Mouse (Mus musculus) Muller cell, postnatal 12 days (primary cell): ENCODE data around the gene Zfp672.
A peak's percentile ranks its signal among the peaks of the same experiment; 100 is the strongest.
"Not testable (repeated sequence)": the region's sequence is repeated elsewhere in the genome, so short reads cannot be mapped to it uniquely, and the experiment has no call there.

Experiments
- DNase-seq: peaks from one replicate; pipeline ENCODE4 v3.0.0-alpha.2; 2015; ENCODE audit errors: inconsistent ontology term

Gene Zfp672

DNA sequence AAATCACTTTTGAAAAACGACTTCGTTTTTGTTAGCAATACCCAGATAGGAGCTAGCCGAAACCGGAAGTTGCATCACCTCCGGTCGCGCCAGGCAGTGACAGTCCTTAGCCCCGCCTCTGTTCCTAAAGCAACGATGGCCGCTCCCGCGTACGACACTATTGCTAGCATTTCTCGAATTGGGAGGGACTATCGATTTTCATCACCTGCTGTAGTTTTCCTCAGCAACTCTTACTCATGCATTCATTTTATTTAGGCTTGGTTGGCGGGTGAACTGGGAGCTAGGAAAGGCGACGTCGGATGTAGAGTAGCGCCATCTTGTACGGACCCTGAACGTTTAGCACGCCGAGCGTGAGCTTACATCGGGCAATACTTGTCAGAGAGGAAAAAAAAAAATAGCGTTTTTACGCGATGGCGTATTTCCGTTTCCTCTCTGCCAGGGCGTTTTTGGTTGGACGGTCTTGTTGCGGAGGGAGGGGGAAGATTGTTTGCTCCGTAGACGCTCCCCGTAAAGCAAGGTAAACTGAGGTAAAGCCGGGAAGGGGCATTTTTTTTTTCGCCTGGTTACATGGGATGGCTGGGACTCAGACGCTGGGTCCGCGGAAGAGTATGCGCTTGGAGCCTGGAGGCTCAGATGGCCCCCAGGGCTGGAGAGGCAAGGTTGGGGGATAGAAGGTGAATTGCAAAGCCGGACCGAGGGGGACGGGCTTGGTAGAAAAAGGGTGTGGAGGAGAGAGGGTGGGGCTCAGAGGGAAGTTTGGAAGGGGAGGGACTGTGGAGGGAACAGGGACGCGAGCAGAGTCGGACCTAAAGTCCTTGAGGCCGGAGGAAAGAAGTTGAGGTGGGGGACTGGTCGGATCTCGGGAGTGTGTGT, at the start of gene Zfp672, which contains the start of gene Sh3bp5l:
Gene Zfp672 (minus strand): TSS at position 64 of the 873 bp plus-strand sequence.
Gene Sh3bp5l (plus strand): TSS at position 449 of the 873 bp plus-strand sequence.
- peak; percentile 94 for DNase-seq

DNA sequence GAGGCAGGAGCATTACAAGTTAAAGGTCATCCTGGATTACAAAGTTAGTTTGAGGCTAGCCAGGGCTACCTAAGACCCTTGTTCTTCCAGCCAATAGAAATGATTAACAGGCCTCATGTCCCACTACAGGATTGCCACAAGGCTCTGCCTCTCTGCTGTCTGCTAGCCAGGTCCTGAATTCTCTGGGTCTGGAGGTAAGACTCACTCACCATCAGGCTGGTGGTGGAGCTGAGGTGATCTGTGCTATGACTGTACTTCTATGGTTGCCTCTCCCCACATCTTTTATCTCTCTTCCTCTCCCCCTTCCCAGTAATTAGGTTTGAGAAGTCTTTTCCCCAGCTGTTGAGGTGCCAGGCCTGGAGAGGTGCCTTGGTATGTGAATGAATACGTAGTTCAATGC, 49.4 kb upstream of the Zfp672 start:
- DNase-seq: no peak

DNA sequence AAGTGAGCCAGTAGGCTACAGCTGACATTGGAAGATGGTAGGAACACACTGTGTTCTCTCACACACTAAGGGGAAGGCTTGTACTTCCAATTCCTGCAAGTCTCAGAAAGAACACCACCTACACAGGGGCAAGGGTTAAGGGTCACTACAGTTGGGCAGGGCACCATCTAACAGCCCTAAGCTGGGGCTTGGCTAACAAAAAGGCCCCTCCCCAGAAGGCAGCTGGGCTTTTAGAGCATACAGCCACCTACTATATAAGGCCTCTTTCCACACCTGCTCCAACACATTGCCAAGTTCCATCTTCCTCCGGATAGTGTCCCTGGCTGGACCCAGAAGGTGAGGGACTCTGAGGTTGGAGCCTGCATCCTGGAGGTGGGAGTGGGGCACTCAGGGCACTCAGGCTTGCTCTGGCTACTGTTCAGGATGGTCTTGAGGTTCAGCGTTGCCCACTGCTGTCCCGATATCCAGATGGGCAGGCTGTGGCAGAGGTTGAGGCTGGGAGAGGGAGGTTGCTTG, 48.7 kb upstream of the Zfp672 start, which contains the start of gene Lypd8:
Gene Lypd8 (plus strand): TSS at position 281 of the 516 bp plus-strand sequence.
- no peak for DNase-seq

DNA sequence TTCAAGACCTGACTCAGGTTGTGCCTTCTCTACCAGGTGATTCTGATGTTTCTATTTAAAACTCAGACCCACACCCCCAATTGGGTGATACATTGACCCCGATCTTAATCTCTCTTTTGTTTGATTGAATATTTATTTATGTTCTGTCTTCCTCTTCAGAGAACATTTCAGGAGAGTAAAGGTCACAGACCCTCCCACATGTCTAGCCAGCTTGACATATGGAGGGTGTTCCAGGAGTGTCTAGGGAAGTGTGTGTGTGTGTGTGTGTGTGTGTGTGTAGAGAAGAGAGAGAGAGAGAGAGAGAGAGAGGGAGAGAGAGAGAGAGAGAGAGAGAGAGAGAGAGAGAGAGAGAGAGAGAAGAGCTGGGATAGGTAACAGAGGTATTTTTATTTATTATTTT, 47.5 kb upstream of the Zfp672 start:
- DNase-seq: no peak

DNA sequence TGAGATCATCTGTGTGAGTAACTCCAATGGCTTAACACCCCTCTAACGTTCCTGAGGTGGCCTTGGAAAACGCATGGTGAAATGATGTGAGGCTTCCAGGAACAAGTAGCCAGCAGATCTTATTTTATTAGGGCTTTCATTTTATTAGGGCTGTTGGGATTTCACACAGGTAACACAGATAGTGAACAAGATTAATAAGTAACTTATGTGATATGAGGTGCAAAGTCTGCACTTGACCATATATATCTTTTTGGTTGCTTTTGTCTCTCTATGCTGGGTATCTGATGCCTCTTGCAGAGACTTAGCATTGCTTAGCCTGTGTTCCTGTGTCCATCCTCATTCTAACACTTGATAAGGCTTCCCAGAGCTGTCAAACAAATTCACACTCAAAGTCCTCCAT, 47.1 kb upstream of the Zfp672 start:
- DNase-seq: no peak

DNA sequence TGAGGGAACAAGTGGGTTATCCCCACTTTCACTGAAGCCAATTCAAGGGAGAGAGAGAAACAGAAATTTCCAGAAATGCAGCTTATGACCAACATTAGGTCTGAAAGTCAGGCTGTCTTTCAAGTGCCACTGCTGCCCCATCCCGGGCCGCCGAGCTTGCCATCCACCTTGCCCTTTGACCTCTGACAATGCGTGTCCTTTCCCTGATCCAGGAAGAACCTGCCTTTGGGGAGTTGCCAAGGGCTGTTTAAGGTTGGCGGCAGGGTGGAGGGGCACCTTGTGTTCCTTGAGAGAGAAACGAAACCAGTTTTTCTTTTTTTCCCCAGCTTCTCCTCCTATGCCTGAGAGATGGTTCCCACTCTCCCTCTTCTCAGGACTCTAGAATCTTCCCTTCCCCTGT, 36.1 kb upstream of the Zfp672 start:
- not testable (repeated sequence) for DNase-seq

DNA sequence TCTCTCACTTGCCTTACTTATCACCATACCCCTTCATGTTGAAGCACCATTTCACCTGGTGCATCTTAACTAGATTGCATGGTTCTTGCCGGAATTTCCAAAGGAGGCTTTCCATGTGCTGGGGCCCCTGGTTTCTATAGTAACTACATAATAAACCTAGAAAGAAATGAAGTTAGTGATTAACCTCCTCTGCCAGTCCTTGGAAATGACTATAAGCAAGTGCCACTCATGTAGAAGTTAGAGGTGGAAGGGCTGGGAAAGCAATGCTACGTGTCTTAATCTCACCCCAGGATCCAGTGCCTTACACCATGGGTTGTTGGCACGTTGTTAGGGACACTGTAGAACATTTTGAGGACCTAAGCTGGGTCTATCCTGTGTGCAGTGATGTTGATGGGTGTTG, 34.3 kb upstream of the Zfp672 start:
- no peak for DNase-seq

DNA sequence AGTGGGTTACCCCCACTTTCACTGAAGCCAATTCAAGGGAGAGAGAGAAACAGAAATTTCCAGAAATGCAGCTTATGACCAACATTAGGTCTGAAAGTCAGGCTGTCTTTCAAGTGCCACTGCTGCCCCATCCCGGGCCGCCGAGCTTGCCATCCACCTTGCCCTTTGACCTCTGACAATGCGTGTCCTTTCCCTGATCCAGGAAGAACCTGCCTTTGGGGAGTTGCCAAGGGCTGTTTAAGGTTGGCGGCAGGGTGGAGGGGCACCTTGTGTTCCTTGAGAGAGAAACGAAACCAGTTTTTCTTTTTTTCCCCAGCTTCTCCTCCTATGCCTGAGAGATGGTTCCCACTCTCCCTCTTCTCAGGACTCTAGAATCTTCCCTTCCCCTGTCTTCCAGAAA, 32.4 kb upstream of the Zfp672 start:
- DNase-seq: not testable (repeated sequence)

DNA sequence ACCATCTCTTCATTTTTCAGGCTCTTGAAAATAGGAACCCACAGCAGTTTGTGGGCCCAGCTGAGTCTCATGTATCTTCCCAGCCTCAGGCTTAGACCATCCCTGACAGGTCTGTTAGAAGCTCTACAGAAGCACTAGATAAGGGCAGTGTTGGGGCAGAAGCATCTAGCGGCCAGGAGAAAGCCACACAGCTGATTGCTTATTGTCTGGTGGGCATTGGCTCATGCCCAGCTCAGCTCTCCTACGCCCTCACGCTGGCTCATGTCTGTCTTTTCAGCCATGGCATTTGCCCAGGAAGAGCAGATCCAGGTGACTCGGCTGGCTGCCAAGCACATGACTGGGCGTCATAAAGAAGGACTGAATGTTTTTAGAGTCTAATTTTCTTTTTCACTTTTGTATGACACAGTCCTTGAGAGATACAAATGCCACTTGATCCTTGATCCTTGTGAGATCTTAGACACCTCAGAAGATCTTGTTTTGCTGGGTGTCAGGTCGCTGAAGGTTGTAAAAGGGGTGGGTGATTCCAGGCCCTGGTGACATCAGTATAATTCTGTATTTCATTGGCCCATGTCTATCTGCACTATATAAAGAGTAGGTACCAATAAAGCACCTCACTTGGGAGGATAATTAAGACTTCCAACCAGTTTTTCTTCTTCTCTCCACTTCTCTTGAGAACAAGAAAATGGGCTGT, 27.9 kb upstream of the Zfp672 start:
- no peak for DNase-seq

DNA sequence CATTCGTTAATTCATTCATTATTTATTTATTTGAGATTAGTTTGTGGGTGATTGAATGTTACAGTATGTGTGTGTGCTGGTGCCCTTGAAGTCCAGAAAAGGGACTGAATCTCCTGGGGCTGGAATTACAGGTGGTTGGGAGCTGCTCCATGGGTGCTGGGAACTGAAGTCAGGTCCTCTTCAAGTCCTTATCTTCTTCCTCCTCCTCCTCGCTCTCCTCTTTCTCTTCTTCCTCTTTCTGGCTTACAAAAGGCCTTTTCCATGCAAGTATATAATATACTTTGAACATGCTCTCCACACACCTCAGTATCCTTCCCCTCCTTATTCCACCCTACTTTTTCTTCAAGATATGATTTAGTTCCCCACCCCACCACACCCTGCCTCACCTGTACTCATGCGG, 26.9 kb upstream of the Zfp672 start:
- no peak for DNase-seq

DNA sequence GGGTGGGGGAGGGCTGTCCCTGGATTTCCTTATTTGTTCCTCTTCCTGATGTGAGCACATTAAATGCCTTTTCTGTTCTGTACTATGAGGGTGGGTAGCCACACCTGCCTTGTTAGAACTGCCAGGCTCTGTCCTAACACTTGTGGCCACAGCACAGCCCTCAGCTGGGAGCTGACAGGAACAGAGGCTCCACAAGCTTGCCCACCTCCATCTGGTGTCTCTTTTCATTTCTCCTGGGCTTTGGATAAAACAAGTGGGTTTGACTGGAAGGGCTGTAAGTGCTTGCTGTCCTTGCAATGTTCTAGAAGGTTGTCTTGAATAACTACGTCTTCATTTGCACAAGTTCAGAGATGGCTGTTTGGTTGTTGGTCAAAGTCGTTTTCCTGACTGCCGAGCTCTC, 24.8 kb upstream of the Zfp672 start:
- DNase-seq: no peak

DNA sequence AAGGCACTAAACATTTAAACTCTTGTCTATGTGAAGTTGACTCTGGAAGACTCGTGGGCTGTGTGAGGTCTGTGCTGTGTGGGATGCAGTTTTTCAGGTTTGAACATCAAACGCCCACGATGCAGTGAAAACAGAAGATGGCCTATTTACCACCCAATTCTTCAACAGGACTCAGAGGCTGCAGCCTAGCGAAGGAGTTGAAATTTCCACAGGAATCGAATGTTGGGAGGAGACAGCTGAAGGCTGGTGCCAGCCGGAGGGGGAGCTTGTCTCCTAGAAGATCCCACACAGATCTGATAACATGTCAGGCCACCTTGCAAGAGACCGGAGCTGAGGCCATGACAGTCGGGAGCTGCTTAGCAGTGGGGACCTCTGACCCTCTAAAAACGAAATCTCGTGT, 24.3 kb upstream of the Zfp672 start:
- DNase-seq: no peak

DNA sequence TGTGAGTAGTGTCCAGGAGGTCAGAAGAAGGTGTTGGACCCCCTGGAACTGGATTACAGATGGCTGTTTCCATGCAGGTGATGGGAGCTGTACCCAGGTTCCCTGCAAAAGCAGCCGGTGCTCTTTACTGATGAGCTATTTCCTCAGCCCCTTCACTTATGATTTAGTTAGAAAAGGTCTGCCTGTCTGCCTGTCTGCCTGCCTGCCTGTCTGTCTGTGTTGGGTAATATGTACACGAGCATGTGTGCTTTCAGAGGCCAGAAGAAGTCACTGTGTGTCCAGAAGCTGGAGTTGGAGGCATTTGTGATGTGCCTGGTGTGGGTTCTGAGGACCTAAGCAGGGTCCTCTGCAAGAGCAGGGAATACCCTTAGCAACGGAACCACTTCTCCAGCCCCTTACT, 23.6 kb upstream of the Zfp672 start:
- DNase-seq: no peak

DNA sequence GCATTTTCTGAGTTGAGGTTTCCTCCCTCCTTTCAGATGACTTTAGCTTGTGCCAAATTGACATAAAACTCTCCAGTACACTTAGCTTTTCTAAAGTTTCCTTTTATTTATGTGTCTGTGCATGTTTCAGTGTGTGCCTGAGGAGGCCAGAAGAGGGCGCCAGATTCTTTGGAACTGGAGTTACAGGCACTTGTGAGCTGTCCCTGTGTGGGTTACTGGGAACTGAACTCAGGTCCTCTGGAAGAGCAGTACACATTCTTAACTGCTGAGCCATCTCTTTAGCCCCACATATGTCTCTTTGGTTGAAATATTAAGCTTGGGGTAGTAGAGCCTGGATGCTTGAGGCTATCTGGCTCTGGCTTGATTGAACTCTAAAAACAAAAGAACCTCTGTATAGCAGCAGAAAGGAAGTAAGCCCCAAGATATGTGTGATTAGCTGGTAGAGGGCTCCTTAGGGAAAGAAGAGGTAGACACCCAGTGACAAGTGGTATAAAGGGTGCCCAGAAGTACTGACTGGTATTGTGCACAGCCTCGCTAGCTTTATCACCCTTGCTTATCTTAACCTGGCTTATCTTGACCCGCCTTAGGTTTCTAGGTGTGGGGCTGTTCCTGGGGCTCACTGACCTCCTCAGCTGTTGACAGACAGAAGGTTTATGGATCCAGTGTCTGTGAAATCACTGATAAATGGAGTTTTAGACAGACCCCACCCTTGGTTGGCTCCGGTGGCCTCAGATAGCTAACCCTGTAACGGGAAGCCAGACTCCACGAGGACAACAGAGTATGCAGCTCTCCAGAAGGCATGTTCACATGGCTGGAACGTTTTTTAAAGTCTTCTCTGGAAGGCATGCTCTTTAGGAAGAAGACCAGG, 22.8 kb upstream of the Zfp672 start:
- DNase-seq: no peak

DNA sequence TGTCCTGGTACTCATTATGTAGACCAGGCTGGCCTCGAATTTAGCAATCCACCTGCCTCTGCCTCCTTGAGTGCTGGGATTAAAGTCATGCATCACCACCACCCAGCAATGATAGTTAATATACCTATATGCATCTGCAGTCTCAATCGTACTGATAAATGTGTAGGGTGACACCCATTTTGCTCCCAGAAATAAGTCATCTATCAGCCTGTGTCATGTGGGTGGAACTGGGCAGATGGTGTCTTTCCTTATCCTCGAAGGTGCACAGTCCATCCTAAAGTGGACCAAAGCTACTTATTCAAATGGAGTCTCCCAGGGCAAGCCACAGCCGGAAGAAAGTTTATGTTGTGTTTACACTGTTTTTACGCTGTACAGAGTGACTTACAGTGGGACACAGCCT, 21.0 kb upstream of the Zfp672 start:
- no peak for DNase-seq

DNA sequence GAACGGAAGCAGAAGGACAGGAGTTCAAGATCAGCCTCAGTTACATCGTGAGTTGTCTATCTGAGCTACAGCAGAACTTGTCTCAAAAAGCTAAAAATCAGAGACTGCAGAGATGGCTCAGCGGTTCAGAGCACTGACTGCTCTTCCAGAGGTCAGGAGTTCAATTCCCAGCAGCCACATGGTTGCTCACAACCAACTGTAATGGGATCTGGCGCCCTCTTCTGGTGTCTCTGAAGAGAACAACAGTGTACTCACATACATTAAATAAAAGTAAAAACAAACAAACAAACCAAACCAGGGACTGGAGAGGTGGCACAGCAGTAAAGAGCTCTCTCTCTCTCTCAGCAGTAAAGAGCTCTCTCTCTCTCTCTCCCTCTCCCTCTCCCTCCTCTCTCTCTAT, 20.5 kb upstream of the Zfp672 start:
- DNase-seq: no peak

DNA sequence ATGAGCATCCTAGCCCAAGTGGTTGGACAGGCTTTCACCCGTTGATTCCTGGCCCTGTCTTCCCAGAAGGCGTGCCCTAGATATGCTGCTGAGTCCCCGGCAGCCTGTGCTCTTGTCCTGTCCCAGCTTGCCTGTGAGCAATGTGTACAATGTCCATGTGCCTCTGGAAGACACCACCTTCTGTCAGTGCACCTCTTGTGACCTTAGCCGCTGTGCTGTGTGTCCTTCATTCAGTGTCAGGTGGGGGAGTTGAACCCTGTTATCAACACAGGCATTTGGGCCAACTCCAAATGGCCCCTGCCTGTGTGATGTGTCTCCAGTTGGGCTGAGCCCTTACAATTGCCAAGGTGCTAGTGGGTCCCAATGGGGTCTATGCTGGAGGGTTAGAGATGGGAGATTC, 16.6 kb upstream of the Zfp672 start:
- DNase-seq: no peak

DNA sequence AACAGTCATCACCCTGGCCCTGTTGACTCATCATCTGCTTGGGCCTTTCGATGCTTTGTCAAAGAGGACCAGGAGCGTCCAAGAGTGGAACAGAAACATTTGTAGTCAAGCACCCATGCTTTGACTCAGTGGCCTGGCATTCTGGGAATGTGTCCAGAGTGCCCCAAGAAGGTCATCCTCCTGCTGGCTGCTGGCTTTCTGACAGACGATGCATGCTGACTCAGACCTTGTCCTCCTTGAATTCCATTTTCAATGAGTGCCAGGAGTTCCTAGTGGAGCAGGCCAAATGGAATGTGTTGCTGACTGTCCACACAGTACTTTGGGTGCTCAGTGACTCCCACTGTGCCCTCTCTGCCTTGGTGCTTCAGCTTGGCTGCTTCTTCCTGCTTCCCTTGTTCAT, 4.6 kb upstream of the Zfp672 start:
- DNase-seq: peak; percentile 98

DNA sequence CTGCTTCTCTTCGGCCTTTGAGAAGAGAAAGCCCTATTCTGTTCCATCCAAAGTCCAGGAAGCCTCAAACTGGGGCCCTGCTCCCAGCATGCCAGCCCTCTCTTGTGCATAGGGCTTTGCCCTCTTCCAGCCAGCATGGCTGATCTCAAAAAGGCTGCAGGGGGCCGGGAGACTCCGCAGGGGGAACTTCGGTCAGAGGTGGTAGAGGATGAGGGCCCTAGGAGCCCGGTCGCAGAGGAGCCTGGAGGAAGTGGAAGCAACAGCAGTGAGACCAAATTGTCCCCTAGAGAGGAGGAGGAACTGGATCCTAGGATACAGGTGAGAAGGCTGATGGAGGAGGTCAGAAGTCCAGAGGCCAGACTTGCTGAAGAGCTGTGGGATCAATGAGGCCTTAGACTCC, 1.4 kb upstream of the Zfp672 start:
- no peak for DNase-seq

DNA sequence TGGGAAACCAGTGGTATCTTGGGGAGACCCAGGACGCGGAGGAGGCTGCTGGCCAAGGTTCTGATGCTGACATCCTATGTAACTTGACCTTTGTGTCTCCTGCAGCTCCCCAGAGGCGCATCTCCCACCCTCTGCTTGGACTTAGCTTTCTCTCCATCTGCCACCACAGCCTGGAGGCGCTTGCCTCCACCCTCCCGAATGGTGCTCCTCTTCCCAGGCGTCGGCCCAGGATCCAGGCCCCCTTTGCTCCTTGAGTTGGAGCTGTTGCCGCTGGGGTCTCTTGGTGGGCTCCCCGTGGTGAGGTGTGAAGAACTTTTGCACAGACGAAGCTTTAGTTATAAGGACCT, 983 bp upstream of the Zfp672 start:
- no peak for DNase-seq

DNA sequence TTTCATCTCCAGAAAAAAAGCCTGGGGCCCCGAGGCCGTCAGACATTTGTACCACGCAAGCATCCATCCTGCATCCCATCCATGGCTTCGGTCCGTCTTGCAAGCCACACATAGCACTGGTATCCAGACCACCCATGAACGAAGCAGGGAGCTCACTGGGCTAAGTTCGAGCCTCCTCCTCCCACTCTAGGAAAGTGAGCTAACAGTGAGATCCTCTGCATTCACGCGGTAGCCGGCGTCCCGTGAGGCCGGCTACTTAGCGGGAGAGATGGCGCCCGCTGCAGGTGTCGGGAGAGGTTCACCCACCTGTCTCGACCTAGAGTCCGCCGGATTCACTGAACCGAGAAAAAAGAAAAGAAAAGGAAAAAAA, 248 bp downstream of the Zfp672 start:
- DNase-seq: no peak

DNA sequence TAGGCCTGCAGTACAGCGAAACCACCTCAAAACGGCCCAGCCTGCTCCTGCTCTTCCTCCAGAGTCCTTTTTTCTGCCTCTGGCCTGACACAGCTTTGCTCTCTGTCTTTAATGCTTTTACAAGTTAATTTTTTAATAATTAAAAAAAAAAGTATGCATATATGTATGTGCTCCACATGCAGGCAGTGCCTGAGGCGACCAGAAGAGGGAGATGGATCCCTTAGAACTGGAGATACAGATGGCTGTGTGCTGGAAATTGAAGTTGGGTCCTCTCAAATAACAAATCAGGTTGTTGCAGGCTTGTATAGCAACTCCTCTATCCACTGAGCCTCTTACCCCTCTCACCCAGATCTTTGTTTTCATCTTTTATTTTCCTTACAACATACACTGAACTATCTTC, 3.4 kb downstream of the Zfp672 start:
- no peak for DNase-seq
